Mouse (Mus musculus): ENCODE data around the gene 2810004N23Rik.

The 2810004N23Rik gene

DNA sequence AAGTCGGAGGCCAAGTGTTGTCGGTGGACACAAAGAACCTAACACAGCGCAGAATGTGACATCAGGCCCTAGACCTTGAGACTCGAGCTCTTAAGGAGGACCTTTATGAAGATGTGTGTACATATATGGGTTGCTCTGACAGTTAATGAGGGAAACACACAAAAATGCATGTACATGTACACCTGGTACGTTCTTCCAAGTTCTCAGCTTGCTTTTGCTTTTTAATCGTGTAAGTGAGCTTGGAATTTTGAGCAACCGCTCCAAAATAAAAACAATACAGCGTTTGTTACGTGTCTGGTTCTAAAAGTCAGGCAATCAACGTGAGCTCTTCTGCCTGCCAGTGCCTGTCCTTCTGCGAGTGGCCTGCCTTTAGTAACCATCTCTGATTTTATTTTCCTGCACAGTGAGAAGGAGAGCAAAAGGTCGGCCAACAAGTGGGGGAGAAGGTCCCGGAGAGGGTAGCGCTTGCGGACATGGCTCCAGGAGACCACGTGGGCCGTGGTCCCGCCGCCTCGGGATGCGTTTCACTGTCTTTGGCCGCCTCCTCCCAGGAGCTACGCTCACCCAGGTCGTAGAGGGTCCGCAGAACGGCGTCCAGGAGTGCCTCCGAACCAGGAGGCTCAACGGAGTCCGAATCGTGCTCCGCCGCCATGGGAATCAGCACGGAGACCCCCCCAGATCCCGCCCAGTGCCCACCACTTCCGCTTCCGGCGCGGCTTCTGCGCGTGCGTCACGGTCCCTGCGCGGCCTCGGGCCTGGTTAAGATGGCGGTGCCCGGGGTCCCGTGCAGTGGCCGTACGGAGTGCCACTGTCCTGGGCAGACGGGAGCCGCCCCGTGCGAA, at the start of gene 2810004N23Rik, which contains the start of gene Gnpat:
Gene 2810004N23Rik (minus strand): TSS at position 800 of the 842 bp plus-strand sequence.
Gene Gnpat (plus strand): TSS at position 713 of the 842 bp plus-strand sequence.
- DNase-seq (ENCODE audit: low spot score in 2 of 2): peak; percentile 87 to 96

DNA sequence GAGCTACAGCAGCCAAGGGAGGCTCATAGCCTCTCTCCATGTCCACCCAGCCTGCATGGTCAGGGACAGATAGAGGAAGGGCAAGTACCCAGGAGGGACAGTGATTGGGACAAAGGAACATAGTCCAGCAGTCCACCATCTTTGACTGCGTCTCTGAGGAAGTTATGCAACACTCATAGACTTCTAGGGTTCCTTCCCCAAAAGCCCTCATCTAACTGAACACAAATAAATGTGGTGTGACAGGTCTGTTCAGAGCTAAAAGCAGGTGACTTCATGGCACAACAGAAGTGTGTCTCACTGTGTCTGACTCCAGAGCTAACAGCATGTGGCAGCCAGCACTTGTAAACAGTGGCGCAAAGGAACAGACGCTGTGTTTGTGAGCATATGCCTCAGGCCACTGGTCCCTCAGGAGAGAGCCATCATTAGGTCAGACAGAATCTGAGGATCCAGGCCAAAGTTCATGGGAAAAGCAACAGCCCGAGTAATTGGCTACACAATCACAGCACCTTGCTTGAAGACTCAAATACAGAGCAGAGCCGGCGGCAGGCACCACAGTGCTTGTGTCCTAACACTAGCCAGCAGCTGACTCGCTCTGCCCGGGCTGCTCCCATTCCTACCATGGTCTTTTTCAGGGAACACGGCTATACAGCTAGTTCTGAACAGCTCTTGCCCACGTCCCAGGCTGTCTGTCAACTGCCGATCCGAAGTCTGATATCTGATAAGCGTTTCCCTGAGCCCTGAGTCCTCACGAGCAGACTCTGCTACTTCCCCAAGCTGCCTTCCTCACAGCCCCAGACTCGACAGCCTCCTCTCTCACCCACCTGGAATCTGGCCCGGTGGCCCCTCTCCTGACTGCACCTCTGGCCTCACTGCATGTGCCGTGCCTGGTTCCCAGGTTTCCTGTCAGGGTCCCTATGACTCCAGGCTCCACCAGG, 49.3 kb upstream of the 2810004N23Rik start:
- no peak for DNase-seq (ENCODE audit: low spot score in 2 of 2)

DNA sequence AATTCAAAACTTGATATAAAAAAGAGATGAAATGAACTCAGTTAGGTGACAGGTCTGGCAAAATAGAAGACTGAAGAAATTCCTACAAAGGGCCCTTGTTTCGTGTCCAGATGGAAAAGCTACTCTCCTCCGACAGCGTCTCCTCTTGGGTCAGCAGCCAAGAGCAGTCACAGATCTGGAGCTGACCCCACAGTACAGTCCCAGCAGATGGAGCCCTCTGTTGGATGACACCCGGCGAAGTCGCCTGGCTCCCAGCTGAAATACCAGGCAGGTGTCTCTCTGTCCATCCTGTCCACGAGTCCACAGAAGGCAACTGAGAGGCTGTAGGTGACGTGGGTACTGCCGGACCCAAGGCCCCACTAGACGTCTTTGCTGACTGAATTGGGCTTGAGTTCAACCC, 47.4 kb upstream of the 2810004N23Rik start:
- DNase-seq (ENCODE audit: low spot score in 2 of 2): no peak

DNA sequence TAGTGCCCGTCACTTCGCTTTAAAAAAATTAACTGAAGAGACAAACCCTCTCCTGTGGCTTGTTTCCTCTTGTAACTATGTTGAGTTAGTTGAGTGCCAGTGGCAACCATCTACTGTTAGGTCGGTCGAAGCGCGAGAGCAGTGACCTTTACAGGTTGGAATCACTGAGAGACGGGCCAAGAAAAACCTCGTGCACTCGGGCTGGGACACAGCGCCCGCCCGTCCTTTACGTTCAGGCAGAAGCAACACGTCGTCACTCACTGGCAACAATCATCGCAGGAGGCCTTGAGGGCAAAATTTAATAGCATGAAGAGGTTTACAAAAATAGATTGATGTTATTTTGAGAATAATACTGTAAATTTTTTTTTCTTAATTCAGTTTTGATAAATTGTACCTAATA, 47.0 kb upstream of the 2810004N23Rik start:
- no peak for DNase-seq (ENCODE audit: low spot score in 2 of 2)

DNA sequence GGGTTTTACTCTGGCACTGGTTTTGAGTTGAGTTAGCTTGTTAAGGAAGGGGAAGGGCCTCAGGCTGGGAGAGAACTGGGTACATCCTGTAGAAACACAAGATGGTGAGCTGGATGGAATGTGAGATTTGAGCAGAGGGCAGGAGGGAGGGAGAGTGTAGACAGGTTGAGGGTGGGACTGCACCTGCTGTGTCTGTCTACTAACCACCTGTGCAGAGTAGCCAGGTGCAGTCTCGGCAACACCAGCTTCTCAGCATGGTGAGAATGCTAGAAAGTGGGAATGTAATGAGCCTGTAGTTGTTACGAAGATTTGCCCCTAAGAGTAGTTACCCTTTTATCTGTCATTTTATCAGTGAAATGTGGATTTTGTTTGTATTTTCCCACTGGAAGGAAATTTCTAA, 42.6 kb upstream of the 2810004N23Rik start:
- DNase-seq (ENCODE audit: low spot score in 2 of 2): no peak

DNA sequence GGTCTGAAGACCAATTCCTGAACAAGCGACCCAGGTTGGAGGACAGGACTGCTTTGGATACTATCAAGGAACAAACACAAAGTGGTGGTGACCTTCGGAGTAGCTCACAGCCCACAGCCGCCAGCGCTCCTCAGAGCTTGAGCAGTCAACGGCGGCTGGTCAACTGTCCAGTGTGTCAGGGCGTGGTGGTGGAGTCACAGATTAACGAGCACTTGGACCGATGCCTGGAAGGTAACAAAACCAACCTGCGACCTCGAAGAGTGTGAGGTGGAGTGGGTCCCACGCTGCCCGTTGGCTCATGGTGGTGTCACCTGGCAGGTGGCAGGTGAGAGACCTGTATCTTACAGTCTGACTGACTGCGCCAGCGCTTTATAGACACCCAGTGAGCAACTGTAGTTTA, 40.3 kb upstream of the 2810004N23Rik start:
- no peak for DNase-seq (ENCODE audit: low spot score in 2 of 2)

DNA sequence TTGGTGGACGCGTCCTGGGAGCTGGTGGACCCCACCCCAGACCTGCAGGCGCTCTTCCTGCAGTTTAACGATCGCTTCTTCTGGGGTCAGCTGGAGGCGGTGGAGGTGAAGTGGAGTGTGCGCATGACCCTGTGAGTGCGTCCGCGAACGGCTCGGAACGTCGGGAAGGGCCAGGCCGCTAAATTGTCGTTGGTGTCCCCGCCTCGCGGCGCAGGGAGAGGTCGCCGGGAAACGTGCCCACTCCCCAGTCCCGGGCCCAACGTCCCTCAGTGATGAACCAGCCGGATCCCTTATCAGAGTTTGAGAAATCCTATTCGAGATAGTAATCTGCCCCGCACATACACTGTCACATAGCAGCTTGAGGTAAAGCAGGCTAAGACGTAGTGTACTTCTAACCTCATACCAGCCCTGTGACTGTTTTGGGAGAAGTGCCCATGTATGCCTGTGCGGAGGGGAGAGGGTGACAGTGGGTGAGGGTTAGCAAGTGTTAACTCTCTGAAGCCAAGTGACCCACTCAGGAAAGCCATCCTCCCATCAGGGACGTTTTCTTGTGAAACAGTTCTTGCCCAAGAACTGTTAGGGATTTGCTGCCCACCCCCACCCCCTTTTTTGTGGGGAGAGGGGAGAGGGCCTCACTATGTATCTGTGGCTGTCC, 35.5 kb upstream of the 2810004N23Rik start:
- peak in 1 of 2 experiments; percentile 14 for DNase-seq (ENCODE audit: low spot score in 2 of 2)

DNA sequence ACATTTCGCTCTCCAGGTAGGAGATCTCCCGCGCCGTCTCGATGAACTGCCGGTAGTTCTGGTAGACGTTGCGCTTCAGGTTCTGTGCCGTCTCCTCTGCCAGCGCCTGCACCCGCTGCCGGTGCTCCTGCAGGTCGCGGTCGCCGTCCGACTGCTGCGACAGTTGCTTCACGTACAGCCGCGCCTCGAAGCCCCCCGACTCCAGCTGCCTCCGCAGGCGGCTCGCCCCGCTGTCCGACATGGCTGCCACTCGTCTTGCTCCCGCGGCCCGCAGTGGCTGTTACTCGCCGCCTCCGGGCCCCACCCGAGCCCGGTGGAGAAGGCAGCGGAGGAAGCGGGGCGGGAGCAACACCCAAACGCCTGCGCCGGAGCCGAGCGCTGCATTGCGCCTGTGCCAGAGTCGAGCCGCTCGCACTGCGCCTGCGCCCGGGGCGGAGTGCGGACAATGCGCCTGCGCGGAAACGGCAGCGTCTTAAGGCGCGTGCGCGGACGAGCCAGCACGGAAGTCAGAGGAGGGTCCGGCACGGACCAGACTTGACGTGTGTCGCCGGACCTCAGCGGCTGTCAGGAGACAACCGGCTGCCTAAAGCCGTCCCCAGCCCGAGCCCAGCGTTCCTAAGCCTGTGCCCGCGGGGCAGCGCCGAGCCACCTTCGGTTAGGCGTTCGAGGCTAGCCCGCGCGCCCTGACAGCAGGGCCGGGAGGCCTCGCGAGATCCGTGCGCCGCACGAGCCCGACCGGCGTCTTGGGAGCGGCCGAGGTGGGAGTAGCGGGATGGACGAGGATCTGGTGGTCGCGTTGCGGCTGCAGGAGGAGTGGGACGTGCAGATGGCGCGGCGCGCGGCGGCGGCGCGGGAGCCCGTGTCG, 34.7 kb upstream of the 2810004N23Rik start, which contains the start of the genes Exoc8 and Sprtn:
Gene Exoc8 (minus strand): TSS at position 320 of the 865 bp plus-strand sequence.
Gene Sprtn (plus strand): TSS at position 501 of the 865 bp plus-strand sequence.
- peak; percentile 96 to 98 for DNase-seq (ENCODE audit: low spot score in 2 of 2)

DNA sequence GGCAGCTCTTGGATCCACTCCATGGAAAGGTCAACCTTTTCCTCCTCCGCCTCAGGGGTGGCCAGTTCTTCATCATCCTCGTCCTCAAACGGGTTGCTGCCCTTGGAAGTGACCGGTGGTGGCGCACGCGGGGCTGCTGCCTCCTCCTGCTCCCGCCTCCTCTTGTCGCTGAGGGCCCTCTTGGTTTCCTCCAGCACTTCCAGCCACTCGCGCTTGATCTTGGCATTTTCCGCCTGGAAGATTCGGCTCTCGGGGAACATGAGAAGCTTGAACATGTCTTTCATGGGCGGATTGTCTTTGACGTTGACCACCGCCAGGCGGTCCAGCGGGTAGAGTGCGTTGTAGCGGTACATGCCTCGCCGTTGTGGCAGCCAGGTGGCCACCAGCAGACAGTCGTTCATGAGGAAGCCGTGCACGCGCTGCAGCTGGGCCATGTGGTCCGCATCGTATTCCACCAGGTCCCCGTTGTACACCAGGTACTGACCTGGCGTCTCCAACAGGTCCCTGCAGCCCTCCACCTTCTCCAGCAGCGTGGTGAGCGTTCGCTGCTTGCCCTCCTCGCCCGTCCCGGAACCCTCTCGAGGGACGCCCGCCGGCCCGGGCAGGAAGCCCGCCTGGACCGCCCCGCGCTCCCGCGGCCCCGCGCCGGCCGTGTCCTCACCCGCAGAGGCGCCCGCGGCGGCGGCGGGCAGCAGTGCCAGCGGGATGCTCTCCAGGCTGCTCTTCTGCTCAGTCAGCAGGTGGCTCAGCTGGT, 33.9 kb upstream of the 2810004N23Rik start:
- peak; percentile 67 to 69 for DNase-seq (ENCODE audit: low spot score in 2 of 2)

DNA sequence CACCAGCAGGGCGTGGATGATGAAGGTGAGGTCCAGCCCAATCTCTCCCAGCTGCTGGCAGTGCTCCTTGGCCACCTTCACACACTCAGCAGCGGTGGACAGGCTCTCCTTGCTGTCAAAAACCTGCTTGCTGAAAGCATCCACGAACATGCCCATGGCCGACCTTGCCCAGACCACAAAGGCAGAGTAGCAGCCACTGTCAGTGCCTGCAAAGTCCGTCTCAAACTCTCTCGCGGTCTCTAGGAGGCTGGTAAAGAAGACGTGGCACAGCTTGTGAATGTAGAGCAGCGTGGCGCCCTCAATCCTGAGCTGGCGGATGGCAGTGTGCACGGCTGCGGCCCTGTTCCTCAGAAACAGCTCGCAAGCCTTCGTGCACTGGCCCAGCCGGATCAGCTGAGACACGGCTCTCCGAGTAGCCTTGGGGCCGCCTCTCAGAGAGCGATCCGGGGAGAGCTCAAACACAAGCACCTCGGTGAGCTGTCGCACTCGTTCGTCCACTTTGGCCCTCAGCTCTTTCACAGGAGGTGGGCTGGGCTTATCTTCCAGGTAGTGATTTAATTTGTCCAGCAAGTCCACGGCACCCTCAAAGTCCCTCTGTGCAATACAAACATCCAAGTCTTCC, 33.2 kb upstream of the 2810004N23Rik start:
- DNase-seq (ENCODE audit: low spot score in 2 of 2): peak in 1 of 2 experiments; percentile 25

DNA sequence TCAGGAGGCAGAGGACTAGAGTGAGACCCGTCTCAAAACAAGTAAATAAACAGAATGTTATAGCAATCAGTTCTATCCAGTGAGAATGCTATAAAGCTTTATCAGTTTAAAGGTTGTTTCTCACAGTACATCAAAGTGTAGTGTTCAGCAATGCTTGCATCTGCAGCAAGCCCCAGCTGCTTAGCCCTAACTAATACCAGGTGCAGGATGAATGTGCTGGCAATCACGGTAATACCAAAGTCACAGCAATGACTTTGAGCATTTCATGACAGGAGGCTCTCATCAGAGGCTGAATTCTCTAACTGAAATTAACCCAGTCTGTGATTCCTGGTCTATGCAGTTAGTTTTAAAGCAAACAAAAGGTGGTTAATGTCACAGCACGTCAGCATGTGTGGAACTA, 29.7 kb upstream of the 2810004N23Rik start:
- no peak for DNase-seq (ENCODE audit: low spot score in 2 of 2)

DNA sequence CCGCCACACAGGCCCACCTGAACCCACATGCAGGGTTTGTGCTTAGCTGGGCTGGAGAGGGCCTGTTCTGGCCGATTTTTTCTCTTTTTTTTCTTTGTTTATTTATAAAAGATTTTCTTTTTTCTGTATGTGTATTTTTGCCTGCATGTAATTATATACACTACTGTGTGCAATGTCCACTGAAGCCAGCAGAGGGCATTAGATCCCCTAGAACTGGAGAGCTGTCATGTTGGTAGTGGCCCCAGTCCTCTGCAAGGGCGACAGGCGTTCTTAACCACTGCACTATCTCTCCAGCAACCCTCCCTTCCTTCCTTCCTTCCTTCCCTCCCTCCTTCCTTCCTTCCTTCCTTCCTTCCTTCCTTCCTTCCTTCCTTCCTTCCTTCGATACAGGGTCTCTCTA, 25.5 kb upstream of the 2810004N23Rik start:
- DNase-seq (ENCODE audit: low spot score in 2 of 2): no peak

DNA sequence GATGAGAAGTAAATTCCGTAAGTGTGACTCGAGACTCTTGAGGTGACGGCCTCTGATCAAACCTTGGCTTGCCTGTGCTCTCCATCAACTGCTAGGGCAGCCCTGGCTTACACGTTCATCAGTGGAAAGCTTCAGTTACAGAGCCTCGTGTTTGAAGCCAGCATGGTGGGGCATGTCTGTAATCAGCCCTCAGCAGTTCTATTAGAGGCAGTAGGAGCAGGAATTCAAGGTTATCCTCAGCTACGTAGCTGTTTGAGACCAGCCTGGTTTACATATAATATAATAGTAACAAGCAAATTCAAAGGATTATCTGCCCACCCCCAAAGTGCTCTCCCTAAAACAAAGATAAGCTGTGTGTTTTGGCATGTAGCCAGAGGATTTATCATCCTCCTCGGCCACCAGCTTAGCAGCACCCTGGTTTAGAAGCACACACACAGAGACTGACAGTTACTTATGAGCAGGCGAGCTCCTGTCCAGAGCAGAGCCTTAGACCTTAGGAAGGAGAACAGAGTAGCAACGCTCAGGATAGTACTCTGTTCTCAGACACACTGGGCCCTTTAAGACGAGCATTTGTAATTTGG, 16.1 kb upstream of the 2810004N23Rik start:
- no peak for DNase-seq (ENCODE audit: low spot score in 2 of 2)

DNA sequence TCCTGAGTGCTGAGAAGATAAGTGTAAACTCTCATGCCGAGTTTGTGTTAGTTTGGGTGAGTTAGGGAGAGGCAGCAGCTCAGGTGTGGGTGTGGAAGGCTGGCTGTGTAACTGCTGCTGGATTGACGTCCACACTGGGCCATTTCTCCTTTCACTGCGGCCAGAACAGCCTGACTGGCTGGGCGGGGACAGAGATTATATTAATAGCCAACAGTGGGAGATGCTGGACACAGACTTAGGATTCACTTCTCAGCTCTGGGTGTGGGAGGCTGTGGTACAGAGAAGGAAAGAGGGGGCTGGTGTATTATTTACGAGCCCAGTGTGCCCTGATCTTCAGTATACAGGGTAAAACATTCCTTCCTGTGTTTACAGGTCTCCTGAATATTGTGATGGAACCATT, 15.2 kb upstream of the 2810004N23Rik start:
- DNase-seq (ENCODE audit: low spot score in 2 of 2): no peak

DNA sequence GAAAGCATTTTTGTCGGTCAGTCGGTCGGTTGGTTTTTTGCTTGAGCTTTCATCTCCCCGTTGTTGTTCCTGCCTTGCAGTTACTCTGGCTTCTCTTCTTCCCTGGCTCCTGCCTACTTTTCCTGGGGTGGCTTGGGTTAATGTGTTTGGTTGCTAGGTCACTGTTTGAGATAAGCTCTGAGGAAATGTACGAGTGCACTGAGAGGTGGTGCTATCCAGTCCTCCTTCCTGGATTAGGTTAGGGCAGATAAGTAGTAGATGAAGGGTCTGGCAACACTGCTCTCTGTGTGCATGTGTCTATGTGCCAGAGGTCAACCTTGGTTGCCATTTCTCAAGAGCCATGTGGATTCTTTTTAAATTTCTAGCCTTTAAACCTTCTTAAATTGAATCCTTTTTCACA, 9.8 kb upstream of the 2810004N23Rik start:
- no peak for DNase-seq (ENCODE audit: low spot score in 2 of 2)

DNA sequence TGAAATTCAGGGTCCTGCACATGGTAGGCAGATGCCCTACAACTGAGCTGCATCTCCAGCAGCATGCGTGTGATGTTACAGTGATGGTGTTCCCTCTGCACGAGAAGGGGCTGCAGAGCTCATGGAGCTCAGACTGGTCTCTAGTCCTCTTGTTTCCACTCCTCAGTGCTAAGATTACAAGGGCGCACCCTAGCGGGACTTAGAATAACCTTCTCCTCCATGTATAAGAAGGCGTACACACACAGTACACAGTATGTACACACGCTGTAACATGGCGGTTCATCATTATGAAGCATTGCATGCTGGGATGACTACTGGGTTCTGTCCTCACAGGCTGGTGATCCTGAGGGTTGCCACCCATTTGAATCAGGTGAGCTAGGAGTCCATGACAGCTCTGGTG, 9.2 kb upstream of the 2810004N23Rik start:
- no peak for DNase-seq (ENCODE audit: low spot score in 2 of 2)

DNA sequence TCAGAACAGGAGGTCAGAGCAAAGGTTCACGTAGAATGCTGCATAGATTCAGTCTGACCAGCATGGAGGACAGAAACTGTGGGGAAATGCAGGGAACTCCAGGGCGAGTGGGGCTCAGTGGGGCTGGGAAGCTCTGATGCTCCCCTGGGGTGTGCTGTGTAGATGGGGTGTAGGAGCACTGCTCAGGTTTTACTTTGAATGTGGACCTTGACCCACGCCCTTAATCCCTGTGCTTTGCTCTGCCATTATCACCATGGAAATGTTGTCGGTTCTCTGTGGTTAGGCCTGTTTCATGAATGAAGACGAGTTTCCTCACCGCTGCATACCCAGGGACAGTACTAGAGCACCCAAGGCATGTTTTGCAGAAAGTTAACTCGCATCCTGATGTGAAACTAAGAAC, 8.6 kb upstream of the 2810004N23Rik start:
- DNase-seq (ENCODE audit: low spot score in 2 of 2): no peak

DNA sequence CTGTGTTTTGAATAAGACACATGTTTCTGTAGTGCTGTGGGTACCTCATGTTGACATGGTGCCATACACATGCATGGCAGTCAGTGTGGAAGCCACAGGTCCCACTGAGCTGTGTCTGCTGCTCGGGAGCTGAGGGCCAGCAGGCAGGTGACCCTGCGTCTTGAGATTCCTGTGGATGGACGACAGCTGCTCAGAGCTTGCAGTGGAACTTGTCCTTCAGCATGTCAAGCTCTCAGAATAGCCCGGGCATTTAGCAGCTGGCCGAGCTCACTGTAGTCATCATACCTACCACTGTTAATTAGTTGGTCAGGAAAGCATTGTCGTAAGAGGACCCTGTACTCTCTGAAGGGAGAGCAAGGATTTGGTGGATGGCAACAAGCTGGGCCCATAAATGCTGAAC, 6.8 kb upstream of the 2810004N23Rik start:
- no peak for DNase-seq (ENCODE audit: low spot score in 2 of 2)

DNA sequence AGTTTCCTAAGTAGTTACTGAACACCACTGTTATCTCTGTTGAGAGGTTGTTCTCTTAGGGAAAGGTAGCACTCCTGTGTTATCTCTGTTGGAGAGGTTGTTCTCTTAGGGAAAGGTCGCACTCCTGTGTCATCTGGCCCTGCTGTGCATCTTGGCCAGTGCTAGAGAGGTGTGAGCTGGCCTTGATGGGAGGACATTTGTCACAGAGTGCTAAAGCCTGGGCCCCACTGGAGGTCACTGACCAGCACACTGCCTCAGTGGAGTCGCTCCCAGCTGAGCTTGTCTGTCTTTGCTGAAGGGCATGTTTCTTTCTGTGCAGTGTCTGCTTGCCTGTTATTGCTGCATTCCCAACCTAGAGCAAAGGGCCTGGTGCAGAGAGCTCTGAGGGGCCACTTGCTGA, 4.2 kb upstream of the 2810004N23Rik start:
- no peak for DNase-seq (ENCODE audit: low spot score in 2 of 2)

Measured in urinary bladder, adult 18-20 months (tissue).